Mouse (Mus musculus) forebrain, postnatal 0 days (tissue): ENCODE results near the gene Lrrc4c. TPM values are rescaled to one million over a fixed set of nuclear protein-coding genes. Genes with fewer than 3 reads are reported as not detected.

Source experiments
- ATAC-seq: fragments of 200-750 bp; cut with Nextera tagmentation; 2 replicates; pipeline ENCODE4 v1.8.0; 2017; ENCODE audit warnings: mild to moderate bottlenecking, moderate library complexity
- DNase-seq: peaks from one replicate; pipeline ENCODE4 v3.0.0-alpha.2; 2015
- H3K27ac ChIP-seq: fragments of 300-500 bp; sonication (generic); 2 replicates; pipeline ENCODE4 v1.5.1; 2014; ENCODE audit warnings: low read depth, mild to moderate bottlenecking, antibody characterized with exemption, low read length, moderate library complexity, mixed read lengths
- H3K27me3 ChIP-seq: fragments of 300-500 bp; sonication (generic); 2 replicates; pipeline ENCODE4 v1.6.1; 2014; ENCODE audit warnings: mild to moderate bottlenecking, low read length, mixed read lengths; ENCODE audit not compliant: insufficient read depth
- H3K36me3 ChIP-seq: fragments of 300-500 bp; sonication (generic); 2 replicates; pipeline ENCODE4 v1.6.1; 2014; ENCODE audit warnings: mild to moderate bottlenecking, moderate library complexity; ENCODE audit not compliant: insufficient read depth
- H3K4me1 ChIP-seq: fragments of 300-500 bp; sonication (generic); 2 replicates; pipeline ENCODE4 v1.6.1; 2014; ENCODE audit warnings: antibody characterized with exemption; ENCODE audit not compliant: insufficient read depth
- H3K4me2 ChIP-seq: fragments of 300-500 bp; sonication (generic); 2 replicates; pipeline ENCODE4 v1.6.1; 2014; ENCODE audit warnings: low read depth, mild to moderate bottlenecking, moderate library complexity
- H3K4me3 ChIP-seq: fragments of 300-500 bp; sonication (generic); 2 replicates; pipeline ENCODE4 v1.5.1; 2014; ENCODE audit warnings: low read depth, low read length, mixed read lengths
- H3K9ac ChIP-seq: fragments of 300-500 bp; sonication (generic); 2 replicates; pipeline ENCODE4 v1.6.1; 2014; ENCODE audit warnings: mild to moderate bottlenecking
- H3K9me3 ChIP-seq: fragments of 300-500 bp; sonication (generic); 2 replicates; pipeline ENCODE4 v1.6.1; 2016; ENCODE audit warnings: low read length
- CTCF ChIP-seq: sonication (generic); IDR thresholded peaks from 2 replicates; pipeline ENCODE4 v1.5.1; 2016; ENCODE audit warnings: antibody characterized with exemption, control low read depth, low read depth
- WGBS: fragments of 180-500 bp; shearing (Covaris S2); extraction: QIAGEN DNeasy Blood & Tissue Kit; methylation state at CpG from one replicate; pipeline ENCODE4 v1.1.7; 2014; 5-methylcytosine and 5-hydroxymethylcytosine counted together
- polyA plus RNA-seq: library from polyadenylated mRNA; unstranded; fragments of >200 nt; fragmentation: Nextera tagmentation; extraction: Ambion mirVana; gene quantifications from 2 replicates; pipeline ENCODE4 v1.2.1, GENCODE M21; 2015
- total RNA-seq: library from RNA; depleted of rRNA; stranded (reverse); fragments of >200 nt; gene quantifications from 2 replicates; pipeline ENCODE4 v1.2.3, GENCODE M21; 2014

The Lrrc4c gene
- total and polyA plus RNA-seq, 2 experiments from 2014 or later: 39.9 to 60.7 TPM

- no peaks in the 10 kb centered on the region for H3K4me1 ChIP-seq
- H3K9ac ChIP-seq: no peak overlapping the region
- no peak overlapping the region for H3K27ac ChIP-seq
- WGBS: 29% methylated on average over 2 of the region's 2 CpGs
- no peak overlapping the region for H3K4me2 ChIP-seq
- no peak for ATAC-seq
- H3K36me3 ChIP-seq: no peaks in the 10 kb centered on the region
- H3K4me3 ChIP-seq: no peak overlapping the region
- H3K9me3 ChIP-seq: no peaks in the 10 kb centered on the region
- H3K27me3 ChIP-seq: no peaks in the 10 kb centered on the region
- peak; percentile 20 for DNase-seq
- TF ChIP-seq CTCF: no peak
These were observed 981.7 kb downstream of the Lrrc4c start for GRCm38 (mm10) chr2:97299704-97300103.

DNA sequence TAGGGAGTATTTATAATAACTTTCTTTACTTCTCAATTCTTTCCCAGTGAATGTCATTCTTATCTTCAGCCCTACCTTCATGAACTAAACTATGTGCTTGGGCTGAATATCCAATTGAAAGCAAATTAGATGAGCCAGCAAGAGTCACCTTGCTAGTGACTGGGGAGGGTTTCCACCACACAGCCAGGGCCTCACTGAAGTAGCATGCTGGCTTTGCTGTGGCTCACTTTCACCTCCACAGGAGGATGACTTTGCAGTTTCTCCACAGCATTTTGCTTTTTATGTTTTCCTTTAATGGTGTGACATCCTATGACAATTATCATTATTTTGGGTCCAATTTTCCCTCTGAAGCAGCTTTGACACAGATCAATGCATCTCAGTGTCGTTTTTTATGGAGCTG, 1000.0 kb downstream of the Lrrc4c start:
- no peak overlapping the region for H3K4me3 ChIP-seq
- DNase-seq (no peak), ATAC-seq (no peak)
- H3K36me3 ChIP-seq: no peaks in the 10 kb centered on the region
- no peaks in the 10 kb centered on the region for H3K4me1 ChIP-seq
- no peak overlapping the region for H3K4me2 ChIP-seq
- no peak overlapping the region for H3K9ac ChIP-seq
- H3K27me3 ChIP-seq: no peaks in the 10 kb centered on the region
- 44% methylated on average over 1 of the region's 1 CpGs for WGBS
- no peak for TF ChIP-seq CTCF
- no peaks in the 10 kb centered on the region for H3K9me3 ChIP-seq
- no peak overlapping the region for H3K27ac ChIP-seq

DNA sequence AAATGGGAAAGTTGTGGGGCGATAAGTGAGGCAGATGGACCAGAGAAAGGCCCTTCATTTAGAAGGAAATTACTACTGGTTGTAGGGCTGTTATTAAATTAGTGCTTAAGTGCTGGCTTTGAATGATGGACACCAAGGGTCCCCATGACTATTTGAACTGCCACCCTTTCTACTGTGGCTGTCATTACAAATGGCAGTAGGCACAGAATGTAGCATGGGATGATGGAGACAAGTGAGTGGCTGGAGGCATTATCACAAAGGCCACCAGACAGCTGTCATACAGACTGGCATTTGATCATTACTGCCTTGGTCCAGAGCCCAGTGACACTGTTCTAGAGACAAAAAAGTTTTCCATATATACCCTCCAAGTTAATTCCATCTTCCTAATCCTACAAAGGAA, 1000.6 kb downstream of the Lrrc4c start:
- Histone ChIP-seq H3K9me3 (no peaks in the 10 kb centered on the region), H3K27me3 (no peaks in the 10 kb centered on the region), H3K4me1 (no peaks in the 10 kb centered on the region), H3K4me2 (no peak overlapping the region), H3K4me3 (no peak overlapping the region), H3K9ac (no peak overlapping the region), H3K36me3 (no peaks in the 10 kb centered on the region), H3K27ac (no peak overlapping the region)
- DNase-seq (no peak), ATAC-seq (no peak)
- 93% methylated on average over 1 of the region's 1 CpGs for WGBS
- TF ChIP-seq CTCF: no peak

DNA sequence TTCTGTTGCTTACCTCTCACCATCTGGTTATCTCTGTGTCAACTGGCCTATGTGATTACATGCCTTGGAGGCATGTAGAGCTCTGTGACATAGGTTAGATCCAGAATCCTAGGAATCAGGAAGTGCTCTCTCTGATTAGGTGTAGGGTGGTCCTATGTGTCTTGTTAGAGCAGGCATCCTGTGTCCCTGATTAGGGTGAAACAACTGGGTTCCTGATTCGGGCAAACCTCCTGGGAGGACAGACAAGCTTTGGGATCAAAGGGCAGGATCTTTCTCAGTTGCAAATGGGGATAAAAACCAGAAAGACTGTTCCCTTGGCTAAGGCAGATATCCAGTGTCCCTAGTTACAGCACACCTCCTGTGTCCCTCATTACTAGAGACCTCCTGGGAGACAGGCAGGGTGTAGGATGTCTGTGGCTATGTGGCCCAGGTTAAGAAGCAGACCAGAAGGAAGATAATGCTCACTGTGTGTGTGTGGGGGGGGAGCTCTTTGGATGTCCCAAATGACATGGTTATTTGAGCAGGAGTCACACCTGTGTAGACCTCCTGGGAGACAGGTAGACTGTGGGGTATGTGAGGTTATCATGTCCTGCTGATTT, 1014.2 kb downstream of the Lrrc4c start:
- no peak for ATAC-seq
- no peak for TF ChIP-seq CTCF

DNA sequence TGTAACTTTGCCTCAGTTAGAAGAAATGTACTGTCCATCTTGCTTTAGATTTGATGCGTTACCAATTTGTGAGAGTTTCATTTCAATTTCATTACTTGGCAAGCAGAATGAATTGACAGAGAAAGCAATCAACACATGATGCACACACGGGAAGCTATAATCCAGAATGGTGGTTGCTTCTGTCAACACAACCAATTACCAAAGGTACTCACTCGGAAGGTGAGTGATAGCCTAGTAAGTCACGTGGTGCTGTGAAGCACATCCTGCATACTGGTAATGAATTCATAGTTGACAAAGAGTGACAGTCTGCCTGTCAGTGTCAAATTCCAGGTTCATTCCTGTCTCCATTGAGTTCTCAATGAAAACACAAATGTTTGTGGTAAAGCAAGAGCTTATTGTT, 1021.7 kb downstream of the Lrrc4c start:
- ATAC-seq: no peak
- no peaks in the 10 kb centered on the region for H3K4me1 ChIP-seq
- H3K4me2 ChIP-seq: no peak overlapping the region
- H3K9ac ChIP-seq: no peak overlapping the region
- H3K4me3 ChIP-seq: no peak overlapping the region
- no peak for DNase-seq
- no peaks in the 10 kb centered on the region for H3K27me3 ChIP-seq
- TF ChIP-seq CTCF: no peak
- no peaks in the 10 kb centered on the region for H3K36me3 ChIP-seq
- H3K27ac ChIP-seq: no peak overlapping the region
- H3K9me3 ChIP-seq: no peaks in the 10 kb centered on the region
- WGBS: 45% methylated on average over 4 of the region's 4 CpGs

More for the DNA sequence above, 1014.2 kb downstream of the Lrrc4c start:
- Histone ChIP-seq H3K9ac (no peak overlapping the region), H3K27me3 (no peaks in the 10 kb centered on the region), H3K4me2 (no peak overlapping the region), H3K27ac (no peak overlapping the region), H3K4me1 (no peaks in the 10 kb centered on the region), H3K36me3 (no peaks in the 10 kb centered on the region), H3K4me3 (no peak overlapping the region), H3K9me3 (no peaks in the 10 kb centered on the region)
- WGBS: 50% methylated on average over 1 of the region's 1 CpGs
- no peak for DNase-seq

DNA sequence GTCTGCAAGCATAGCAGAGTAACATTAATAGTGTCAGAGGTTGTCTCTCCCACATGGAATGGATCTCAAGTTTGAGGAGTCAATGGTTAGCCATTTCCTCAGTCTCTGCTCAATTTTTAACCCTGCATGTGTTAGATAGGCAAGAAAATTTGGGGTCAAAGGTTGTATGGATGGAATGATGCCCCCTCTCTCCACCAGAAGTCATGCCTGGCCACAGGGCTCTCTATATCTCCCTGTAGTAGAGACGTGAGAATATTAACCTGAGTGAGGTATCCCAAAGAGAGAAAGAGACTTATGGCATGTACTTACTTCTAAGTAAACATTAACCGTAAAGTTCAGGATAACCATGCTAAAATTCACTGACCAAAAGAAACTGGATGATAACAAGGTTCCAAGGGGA, 1043.3 kb downstream of the Lrrc4c start:
- Histone ChIP-seq H3K4me2 (no peak overlapping the region), H3K4me1 (no peaks in the 10 kb centered on the region), H3K36me3 (no peaks in the 10 kb centered on the region), H3K27me3 (no peaks in the 10 kb centered on the region), H3K4me3 (no peak overlapping the region), H3K9me3 (no peaks in the 10 kb centered on the region), H3K27ac (no peak overlapping the region), H3K9ac (no peak overlapping the region)
- TF ChIP-seq CTCF: no peak
- 96% methylated on average over 2 of the region's 2 CpGs for WGBS
- no peak for ATAC-seq
- DNase-seq: no peak

DNA sequence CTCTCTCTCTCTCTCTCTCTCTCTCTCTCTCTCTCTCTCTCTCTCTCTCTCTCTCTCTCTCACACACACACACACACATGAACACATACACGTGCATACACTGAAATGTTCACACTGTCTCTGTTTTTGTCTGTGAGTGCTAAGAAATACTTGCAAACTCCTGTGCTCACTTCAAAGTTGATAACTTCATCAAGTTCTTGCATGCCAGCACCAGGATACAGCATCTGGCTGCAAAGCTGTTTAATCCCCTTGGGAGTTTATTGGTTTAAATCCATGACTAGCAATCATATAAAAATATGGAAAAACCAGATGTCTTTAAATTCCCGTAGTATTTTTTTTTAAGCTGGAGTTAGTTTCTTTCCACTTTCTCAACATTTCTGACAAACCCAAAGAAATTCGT, 1052.0 kb downstream of the Lrrc4c start:
- DNase-seq (peak; percentile 28), ATAC-seq (peak; percentile 42; the same call in 1 of the 2 replicates)
- 77% methylated on average over 3 of the region's 3 CpGs for WGBS
- H3K4me3 ChIP-seq: no peak overlapping the region
- no peak overlapping the region for H3K4me2 ChIP-seq
- H3K36me3 ChIP-seq: no peaks in the 10 kb centered on the region
- no peak for TF ChIP-seq CTCF
- no peaks in the 10 kb centered on the region for H3K9me3 ChIP-seq
- no peaks in the 10 kb centered on the region for H3K27me3 ChIP-seq
- H3K9ac ChIP-seq: no peak overlapping the region
- no peak overlapping the region for H3K27ac ChIP-seq
- H3K4me1 ChIP-seq: no peaks in the 10 kb centered on the region
